Mouse (Mus musculus) kidney, adult 18-20 months (tissue): ENCODE results near the gene Map10.

ENCODE experiments used
- DNase-seq: peaks from one replicate; pipeline ENCODE4 v3.0.0; 2021

The Map10 gene

DNA sequence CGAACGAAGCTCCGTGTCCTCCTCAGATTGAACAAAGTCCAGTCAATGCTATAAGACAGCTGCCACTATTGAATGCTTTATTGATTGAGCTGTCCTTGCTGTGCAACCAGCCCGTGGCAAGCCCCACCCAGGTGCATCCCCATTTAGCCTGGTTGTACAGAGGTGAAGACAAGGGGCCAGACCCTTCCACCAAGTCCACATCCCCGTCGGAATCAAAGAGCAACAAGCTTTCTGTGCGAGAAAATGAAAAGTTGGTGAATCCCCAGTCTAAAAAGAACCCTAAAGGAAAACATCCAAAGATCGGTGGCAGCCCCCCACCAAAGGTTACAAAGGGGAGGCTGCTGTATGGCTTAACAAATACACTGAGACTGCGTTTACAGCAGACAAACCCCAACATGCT is 1.3 kb downstream of the Map10 start:
- DNase-seq = no peak

DNA sequence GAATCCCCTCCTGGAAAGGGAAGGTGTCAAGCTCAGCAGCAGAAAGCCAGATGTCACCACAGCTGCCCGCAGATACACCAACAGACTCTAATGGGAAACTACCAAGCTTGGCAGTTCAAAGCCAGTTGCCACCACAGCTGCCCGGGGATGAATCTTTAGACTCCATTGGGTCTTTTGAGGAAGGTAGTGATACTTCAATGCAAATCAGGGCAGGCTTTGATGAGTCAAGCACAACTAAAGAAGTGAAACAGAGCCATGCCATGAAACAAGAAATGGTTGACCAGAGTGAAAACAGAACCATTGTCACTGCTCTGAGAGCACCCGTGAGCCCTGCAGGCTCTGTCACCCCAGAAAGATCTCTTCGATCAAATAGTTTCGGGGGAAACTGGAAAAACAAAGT is 1.8 kb downstream of the Map10 start:
- DNase-seq = no peak

DNA sequence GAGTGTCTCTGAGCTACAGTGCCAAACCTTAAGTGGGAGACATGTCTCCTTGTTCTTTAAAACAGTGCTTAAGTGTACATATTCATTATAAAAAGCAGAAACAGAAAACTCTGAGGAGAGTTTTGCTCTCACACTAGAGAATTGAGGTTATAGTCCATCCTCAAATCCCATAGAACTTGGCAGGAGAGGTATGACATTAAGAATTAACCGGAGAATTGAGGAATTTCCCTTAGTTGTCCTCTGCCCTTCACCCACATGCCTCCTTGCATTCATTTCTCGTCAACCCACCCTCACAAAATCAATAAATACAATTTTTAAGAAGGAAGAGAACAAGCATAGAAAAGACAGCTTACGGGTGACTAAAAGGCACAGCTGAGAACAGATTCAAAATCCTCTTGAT is 6.2 kb downstream of the Map10 start:
- no peak for DNase-seq

DNA sequence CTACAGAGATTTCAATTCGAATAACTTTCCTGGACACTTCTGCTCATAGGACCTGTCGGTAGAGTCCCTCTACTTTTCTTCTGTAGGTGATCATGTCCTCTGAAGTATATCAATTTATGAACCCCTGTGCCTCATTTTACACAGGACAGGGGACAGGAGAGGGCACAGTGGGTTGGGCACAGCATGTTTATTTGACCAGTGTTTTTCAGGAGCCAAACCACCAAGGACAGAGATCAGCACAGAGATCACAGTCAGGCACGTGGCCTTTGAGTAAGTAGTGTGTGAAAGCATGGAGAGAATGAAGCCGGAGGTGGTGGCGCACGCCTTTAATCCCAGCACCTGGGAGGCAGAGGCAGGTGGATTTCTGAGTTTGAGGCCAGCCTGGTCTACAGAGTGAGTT is 7.9 kb downstream of the Map10 start:
- no peak for DNase-seq

DNA sequence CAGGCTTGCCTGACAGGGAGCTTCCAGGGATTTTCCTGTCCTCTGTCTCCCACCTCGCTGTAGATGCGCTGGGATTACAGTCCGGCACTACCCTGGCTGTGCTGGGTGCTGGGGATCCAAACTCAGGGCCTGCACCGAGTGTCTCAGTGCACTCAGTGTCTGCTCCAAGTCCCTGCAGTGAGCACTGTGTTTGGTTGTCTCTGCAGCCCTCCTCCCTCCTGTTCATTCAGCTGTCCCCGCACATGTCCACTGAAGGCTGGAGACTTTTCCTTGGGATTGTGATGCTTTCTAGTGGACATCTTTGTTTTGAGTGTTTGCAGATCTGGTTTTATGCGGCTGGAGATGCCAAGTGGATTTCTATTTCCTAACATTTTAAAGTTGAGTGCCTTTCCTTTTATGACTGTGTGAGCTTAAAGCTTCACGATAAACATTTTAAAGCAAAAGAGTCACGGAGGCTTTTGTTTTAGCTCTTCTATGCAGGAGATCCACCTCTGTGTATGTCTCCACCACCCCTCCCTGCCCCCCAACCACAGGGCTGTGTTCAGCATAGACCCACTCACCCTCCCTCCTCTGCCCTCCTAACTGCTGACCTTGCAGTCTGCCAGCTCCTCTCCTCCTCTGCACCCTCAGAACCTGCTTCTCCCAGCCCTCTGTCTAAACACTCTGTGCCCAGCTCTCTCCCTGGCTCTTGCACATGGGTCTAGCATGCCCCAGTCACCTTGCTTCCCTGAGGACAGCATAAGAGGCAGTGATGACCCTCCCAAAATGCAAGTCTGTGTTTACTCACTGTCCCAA is 9.4 kb downstream of the Map10 start:
- no peak for DNase-seq

DNA sequence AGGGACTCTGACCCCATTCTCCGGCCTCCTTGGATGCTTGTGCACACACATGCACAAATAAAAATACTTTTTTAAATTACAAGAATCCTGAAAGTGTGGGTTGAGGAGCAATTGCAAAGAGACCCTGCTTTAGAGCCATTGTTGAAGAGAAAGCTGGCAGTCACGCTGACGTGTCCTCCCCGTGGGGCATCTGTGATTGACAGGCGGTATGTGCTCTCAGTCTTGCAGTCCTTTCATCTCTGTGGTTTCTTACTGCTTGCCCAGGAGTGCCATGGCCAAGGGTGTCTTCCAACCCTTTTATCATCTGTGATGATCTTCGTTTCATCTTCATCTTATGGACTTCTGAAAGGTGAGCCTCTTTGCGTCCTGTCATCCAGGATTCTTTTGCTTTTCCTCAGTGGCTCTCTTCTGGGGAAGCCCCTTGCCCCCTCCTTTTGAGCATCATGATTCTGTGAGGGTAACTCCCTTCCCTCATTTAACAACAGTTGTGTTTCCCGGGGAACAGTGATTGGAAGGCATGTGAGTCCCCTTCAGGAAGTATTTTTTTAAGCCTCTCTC is 11.3 kb downstream of the Map10 start:
- no peak for DNase-seq

DNA sequence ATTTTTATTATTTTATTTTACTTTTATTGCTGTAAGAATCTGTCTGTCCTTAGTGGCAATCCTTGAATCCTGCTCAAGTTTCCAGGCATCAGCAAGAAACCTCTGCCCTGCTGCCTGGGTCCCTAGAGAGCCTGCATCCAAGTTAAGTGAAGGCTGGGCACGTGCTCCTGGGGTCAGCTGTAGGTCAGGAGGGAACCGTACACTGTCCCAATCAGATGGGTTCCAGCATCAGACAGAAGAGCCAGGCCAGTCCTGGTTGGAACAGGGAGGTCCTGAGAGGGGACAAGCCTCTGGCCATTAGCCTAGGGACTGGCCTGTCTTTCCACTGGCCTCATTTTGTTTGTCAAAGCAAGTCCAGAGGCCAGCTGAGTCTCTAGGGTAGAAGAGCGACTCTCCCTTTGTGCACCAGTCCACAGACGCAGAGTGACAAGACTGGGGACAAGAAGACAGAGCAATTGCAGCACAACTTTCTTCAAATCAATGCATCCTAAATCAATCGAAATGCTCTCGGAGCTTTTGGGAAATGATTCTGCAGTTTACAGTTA is 15.7 kb downstream of the Map10 start:
- DNase-seq = no peak

DNA sequence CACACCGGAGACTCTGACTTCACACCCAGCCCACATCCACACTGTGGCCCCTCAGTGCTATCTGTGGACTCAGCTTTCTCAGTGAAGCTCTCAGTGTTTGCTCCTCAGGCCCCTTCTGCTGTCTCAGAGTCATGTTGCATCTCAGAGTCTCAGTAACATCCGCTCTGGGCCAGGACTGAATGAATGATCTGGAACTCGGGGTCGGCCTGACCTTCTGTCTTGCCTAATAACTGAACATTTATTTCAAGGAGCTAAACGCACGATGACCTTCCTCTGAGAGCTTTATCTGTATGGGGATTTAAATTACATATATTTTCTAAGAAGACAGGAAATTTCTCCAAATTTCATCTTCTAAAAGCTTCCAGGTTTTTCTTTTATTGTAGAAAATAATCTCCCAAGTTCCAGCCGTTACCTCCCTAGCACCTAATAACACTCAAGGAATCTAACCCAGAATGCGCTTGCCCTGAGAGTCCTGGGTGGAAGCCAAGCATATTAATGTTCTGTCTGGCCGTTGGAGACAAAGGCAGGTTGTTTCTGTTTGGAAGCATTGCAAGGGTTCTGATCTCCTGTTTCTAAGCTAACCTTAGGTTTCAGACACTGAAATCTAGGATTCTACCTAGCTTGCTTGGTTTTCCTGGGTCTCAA is 16.7 kb downstream of the Map10 start:
- DNase-seq = peak; percentile 52

DNA sequence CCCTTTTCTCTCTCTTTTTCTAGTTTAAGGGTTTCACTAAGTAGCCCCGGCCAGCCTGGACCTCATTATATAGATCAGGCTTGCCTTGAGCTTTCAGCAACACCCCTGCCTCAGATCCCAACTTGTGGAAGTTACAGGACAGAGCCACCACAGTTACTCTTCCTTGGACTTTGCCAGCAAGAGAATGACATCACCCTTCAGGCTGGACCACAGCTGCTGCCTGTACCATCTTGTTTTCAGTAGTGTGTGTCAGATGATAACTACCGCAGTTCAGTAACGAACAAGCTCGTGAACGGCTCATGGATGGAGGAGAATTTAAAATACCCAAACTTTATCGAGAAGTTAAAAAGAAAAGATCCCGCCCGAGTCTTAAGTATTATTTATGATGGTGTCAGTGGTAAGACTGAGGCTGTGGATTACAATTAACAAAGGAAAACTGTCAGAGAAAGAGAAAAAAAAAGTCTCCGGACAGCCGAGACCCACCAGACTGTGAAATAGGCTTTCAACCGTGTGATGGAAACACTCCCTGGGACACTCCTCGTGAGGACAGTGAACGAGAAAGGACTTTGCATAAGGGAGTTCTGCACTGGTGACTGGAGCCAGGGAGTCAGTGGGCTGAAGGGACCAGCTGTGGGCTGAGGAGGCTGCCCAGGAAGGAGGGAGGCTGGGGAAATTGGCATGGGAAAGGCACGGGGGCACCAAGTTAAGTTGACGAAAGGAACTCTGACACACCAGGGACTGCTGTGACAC is 20.7 kb downstream of the Map10 start:
- DNase-seq = no peak

DNA sequence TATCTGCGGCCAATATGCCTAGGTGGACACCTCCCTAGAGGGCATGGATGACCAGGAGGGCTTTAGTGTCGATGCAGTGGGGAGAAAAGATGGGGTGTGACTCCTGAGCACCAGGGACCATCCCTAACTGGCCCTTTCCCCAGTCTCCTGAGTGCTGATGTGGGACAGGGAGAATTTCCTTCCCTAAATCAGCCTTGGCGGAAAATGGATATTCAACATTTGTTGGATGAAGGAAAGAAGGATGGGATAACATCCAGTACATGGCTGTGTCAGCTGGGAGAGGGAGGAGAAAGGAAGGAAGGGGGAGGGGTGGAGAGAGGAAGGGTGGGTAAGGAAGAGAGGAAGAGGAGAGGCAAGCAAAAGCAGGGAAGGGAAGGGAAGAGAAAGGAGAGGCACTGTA is 21.3 kb downstream of the Map10 start:
- no peak for DNase-seq

DNA sequence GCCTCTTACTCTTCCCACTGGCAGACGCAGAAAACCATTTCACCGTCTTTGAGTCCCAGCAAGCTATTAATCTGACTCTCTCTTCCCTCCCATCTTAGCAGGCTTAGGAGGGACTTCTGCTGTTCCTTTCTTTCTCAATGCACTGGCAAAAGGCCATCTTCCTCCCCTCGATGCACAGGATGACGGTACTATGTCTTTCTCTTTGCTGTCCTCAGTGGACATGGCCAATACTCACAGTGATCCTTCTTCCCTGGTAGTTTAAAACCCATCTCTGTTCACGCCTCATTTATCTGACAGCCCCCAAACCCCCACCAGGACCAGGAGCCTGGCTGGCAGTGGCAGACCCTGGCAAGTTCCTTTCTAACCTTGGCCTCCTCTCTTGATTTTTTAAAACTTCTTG is 22.8 kb downstream of the Map10 start:
- DNase-seq = no peak

DNA sequence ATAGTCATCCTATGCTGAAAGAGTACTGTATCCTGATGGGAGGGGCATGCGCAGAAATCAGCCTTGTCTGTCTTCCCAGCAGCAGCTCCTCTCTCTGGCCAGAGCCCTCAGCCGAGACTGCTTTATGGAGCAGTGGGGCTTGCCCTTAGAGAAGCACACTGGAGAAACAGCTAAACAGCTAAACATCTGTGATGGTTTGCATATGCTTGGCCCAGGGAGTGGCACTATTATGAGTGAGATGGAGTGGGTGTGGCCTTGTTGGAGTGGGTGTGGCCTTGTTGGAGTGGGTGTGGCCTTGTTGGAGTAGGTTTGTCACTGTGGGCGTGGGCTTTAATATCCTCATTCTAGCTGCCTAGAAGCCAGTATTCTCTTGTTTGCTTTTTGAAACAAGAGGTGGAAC is 23.6 kb downstream of the Map10 start:
- no peak for DNase-seq

DNA sequence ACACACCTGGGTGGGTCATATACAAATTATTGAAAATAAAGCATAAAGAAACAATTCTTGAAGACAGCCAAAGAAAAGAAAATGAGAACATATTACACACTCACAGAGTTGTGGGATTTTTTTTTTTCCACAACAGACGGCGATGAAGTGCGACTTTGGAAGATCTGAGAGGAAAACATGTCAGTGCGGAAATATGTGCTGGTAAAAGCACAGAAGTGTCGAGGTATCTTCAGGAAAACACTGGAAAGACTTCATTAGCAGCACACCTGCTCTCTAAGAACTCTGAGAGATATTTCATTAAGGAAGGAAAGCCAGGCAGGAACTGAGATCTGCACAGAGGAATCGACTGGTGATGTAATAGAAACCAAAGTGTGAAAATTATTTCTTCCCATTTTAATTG is 26.3 kb downstream of the Map10 start:
- no peak for DNase-seq

DNA sequence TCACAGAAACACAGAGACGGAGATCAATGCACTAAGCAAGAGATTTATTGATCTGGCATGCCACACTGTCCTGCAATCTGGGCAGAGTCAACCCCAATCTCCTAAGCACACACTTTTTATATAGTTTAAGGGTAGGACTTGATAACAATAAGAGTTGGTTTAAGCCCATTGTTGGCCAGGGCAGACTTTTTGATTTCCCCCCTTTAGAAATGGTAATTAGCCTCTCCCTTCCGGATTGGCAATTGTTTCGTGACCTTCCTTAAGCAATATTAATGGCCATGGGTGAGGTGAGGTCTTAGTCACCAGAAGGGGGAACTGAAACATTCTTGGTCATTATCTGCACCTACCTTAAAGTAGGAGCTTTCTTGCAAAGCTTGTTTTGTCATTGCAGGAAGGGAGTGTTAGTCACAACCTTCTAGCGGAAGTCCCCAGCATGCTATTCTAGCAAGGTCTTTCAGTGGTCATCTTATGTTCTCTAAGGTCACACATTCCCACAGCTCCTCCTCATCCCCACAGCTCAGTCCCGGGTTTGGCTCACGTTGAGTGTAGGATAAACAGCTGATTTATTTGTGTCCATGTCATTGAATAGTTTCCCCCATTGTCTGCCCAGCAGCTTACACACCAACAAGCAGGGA is 29.9 kb downstream of the Map10 start:
- DNase-seq = no peak

DNA sequence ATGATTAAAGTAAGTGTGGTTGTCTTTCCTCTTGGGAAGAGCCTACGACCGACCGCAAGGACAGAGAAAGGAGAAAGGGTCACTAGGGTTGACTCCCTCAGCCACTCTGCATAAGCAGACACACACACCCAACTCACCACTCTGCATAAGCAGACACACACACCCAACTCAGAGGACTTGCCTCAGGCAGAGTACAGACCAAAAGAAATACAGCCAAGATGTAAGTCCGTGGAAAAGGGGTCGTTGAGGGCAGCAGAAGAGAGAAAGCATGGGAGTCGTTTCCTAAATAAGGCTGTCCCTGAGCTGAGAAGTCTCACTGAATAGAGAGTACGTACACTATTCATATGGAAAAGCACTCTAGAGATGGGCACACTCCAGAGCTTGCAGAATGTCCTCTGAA is 30.8 kb downstream of the Map10 start:
- DNase-seq = no peak

DNA sequence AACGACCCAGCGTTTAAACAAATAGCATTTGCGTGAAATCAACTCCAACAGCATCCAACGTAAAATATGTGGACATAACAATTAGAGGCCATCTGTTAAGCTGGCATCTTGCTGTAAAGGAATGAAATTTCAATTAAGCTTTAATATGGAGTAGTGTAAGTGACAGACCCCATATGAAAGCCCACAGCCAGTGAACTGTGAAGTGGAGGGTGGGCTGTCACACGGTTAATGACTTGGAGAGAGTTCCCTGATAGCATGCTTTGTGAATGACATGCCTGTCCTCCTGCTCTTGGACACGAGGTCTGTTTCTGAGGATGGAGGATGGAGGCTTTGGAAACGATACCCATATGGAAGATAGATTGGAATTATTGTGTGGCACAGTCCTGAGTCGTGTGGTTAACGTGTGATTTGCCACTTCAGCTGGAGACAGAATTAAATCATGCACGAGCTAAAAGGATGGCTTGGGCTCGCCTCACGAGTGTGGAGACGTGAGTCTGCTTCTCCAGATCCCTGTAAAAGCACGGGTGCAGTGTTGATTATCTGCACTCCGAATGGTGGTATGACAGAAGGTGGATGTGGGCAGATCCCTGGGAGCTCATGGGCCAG is 33.4 kb downstream of the Map10 start:
- DNase-seq = no peak

DNA sequence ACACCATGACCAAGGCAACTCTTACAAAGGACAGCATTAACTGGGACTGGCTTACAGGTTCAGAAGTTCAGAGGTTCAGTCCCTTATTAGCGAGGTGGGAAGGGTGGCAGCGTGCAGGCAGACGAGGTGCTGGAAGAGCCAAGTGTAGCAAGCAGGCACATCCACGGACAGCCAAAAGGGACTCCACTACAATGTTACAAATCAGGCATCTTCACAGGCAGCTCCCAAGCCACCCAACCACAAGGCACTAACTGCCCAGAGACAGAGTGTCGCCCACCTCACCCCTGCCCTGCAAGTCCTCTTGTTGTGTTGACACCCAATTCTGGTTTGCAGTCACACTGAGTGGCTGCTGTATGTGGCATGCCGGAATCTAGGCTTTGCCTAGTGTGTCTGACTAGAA is 34.8 kb downstream of the Map10 start:
- no peak for DNase-seq

DNA sequence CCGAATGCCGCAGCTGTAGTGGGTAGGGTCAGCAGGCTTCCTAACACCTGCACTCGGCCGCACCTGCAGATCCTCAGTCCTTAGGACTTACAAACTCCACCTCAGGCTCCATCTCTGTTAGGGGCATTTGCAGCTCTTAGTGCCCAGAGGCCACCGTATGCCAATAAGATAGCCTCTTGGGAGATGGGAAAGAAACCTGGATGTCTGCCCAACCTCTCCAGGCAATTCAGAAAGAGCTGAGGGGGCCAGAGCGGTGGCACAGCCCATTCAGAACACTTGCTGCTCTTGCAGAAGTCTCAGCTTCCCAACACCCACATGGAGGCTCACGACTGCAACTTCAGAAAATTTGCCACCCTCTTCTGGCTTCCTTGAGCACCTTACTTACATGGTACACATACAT is 36.2 kb downstream of the Map10 start:
- no peak for DNase-seq

DNA sequence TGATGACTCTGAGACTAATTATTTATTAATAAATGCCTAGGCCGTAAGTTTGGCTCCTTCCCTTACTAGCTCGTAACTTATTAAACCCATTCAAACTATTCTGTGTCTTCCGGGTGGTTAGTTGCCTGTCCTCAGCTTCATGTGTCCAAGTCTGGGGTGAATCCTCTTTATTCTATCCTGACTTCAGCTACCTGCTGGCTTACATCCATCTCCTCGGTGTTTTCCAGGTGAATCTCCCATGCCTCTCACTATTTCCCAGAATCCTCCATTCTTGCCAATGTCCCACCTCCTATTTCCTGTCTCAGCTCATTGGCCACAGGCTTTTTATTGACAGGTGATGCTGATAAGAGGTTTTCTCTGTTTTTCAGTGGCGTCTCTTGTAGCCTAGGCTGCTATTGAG is 39.6 kb downstream of the Map10 start:
- DNase-seq = peak; percentile 39

DNA sequence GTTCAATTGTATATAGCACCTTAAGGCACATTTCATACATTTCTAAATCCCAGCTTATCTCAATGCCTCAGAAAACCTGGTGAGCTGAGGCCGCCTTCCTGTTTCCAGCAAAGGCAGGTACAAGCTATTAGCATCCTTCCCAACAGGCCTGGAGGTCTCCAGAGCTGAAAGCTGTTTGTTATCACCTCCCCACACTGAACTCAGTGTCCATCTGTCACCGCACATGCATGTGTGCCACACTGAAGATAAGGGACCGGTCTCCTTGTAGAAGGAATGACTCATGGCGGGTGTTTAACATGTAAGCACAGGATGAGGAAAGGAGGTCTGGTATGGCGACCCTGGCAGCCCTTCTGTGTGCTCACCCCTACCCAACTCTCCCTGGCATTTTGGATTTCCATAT is 41.9 kb downstream of the Map10 start:
- DNase-seq = no peak

DNA sequence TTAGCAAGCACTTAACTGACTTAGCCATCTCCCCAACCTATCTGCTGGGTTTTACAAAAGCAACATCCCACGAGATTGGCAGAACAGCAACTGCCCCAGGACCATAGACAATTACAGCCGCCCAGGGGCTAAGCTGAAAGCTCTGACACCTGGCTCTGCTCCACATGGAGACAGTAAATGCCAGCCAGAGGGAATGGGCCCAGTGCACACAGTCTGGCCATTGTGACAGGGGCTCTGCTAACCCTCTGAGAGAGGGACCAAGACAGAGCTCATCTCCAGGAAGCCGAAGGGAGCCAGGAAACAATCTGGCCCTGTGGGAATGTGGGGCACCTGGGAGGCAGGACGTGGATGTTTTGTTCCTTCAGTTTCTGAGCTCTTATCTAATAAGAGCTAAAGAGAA is 46.6 kb downstream of the Map10 start:
- no peak for DNase-seq

DNA sequence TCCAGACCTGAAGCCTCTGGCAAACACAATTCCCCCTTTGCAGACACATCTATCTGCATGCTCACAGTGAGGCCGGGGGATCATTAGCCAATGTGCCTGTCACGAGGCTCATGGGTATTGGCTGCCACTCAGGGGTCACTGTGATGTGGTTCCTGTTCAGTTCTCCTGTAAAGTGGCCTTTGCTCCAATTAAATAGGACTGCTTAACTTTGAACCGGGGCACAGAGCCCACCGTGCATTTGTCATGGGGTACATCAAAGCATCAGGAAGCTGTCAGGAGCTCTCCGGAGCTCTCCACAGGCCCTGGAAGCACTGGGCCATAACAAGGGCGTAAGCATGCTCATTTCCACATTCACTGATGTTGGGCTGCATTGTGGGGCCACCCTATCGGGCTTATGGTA is 47.0 kb downstream of the Map10 start:
- DNase-seq = no peak

DNA sequence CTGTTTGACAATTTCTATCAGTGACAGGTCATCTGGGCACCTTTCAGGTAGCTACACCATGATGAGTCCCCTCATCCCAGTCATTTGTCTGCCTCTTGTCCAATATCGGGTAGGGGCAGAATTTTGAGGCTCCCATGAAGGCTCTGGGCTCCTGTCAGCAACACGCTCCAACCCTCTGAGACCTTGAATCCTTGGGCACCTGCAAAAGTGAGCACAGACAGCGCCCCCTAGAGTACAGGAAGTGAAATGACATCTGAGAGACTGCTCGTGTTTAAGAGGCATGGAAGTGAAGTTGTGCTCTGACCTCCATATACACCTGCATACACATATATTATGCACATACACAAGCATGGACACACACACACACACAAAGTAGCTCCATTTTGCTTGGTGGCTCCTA is 49.3 kb downstream of the Map10 start:
- no peak for DNase-seq
